Mouse (Mus musculus) bone marrow, adult 2 months (tissue): ENCODE measurements around the gene Dnah8.

Experiments
- CTCF ChIP-seq: fragments of 200-500 bp; IDR thresholded peaks from 2 replicates; pipeline ENCODE4 v1.5.1; 2011; ENCODE audit warnings: low read length, control low read depth; ENCODE audit not compliant: control insufficient read depth, insufficient read depth
- POLR2A ChIP-seq: fragments of 200-500 bp; IDR thresholded peaks from 2 replicates; pipeline ENCODE4 v1.6.1; 2011; ENCODE audit warnings: low read depth, mild to moderate bottlenecking, control low read depth, low read length, borderline replicate concordance; ENCODE audit not compliant: control insufficient read depth

DNA sequence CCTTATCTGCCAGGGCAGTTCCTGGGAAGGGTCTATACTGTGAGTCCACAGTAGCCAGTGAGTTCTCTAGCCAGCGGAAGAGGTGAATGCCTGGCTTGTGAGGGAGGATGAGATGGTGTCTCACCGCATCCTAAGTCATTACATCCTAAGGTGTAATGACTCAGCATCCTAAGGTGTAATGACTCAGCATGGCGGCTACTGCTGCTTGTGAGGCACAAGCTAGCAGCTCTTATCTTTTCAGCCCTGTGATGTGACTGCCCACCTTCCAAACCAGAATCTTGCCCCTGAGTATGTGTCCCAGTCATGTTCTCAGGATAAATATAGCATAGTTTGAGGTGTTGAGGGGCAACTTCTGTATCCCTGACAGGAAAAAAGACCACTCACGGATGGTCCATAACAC is 211.3 kb downstream of the Dnah8 start:
- TF ChIP-seq CTCF = no peak
- no peak for TF ChIP-seq POLR2A
